Mouse (Mus musculus): Measurements from ENCODE around the gene Slco2a1. TPM values are rescaled to one million over a fixed set of nuclear protein-coding genes. Genes with fewer than 3 reads are reported as not detected.
A peak's percentile ranks its signal among the peaks of the same experiment; 100 is the strongest.

The Slco2a1 gene
- polyA plus RNA-seq, 1 experiment from 2014 or later = 1.2 TPM

DNA sequence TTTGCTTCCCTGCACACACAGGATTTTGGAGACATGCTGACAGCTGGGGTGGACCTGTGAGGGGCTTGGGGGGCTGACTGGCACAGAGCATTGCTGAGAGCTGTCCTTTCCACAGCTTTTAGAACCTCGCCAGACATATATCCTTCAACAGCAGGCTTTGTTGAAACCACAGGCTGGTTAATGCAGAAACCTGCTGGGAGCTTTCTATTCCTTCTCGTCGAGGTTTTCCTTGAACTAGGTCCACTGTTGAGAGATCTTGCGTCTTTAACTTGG is 2.6 kb downstream of the Slco2a1 start:
- peak overlapping the region; percentile 52; the same call in 1 of the 2 replicates for H3K27ac ChIP-seq
- 79% methylated on average over 4 of the region's 4 CpGs for WGBS

DNA sequence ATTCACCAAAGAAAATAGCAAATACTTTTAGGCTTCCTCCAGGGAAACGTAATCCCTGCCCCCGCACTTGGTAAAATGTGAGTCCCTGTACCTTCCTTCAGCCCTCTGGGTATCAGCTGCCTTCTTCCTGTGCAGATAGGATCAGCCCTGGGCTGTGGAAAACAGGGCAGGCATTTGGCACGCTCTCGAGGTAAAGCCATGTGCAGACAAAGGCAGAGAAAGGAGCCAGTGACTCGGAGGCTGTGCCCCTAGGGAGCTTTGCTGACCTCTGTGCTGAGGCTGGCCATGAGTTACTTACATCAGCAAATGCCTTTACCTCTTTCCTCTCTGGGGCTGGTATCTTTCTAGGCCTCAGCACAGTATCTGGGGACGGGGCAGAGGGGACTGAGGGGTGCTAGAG is 4.4 kb downstream of the Slco2a1 start:
- ATAC-seq (ENCODE audit: low FRiP score) = no peak
- peak overlapping the region; percentile 55; the same call in 1 of the 2 replicates for H3K27ac ChIP-seq
- no peaks in the 10 kb centered on the region for H3K27me3 ChIP-seq
- H3K4me1 ChIP-seq (replicated peaks) = peaks cover 29% of the 10 kb centered on the region
- H3K4me3 ChIP-seq = no peak overlapping the region
- 38% methylated on average over 6 of the region's 6 CpGs for WGBS
- H3K36me3 ChIP-seq = no peaks in the 10 kb centered on the region
- H3K4me2 ChIP-seq = no peak overlapping the region
- no peaks in the 10 kb centered on the region for H3K9me3 ChIP-seq
- 0 out of 2 replicates have a peak overlapping the region, but pooled peaks have one; percentile 39 for H3K9ac ChIP-seq

More for the DNA sequence above, 2.6 kb downstream of the Slco2a1 start:
- no peak overlapping the region for H3K4me2 ChIP-seq
- peaks cover 29% of the 10 kb centered on the region for H3K4me1 ChIP-seq (replicated peaks)
- no peaks in the 10 kb centered on the region for H3K36me3 ChIP-seq
- no peaks in the 10 kb centered on the region for H3K27me3 ChIP-seq
- no peak for ATAC-seq (ENCODE audit: low FRiP score)
- H3K9ac ChIP-seq = no peak overlapping the region
- H3K9me3 ChIP-seq = no peaks in the 10 kb centered on the region
- H3K4me3 ChIP-seq = no peak overlapping the region

DNA sequence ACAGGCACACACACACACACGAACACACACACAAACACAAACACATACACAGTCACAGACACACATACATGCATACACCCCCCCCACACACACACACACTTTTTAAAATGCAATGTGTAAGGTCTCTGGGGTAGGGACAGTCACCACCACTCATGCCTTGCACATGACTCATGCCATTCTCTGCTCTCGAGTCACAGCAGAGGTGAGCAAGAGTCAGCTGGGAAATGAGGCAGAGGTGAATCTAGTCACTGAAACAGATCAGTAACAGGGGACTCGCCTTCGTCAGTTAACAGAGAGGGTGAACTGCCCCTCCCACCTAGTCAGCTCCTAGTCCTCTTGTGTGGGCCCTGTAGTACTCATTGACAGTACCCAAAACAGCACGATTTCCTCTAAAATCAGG is 5.3 kb downstream of the Slco2a1 start:
- WGBS = 82% methylated on average over 5 of the region's 5 CpGs
- H3K9me3 ChIP-seq = no peaks in the 10 kb centered on the region
- ATAC-seq (ENCODE audit: low FRiP score) = no peak

GRCm38 (mm10) chr9:102995800-102996635 is 7.5 kb downstream of the Slco2a1 start:
- H3K36me3 ChIP-seq = no peaks in the 10 kb centered on the region
- no peak overlapping the region for H3K4me3 ChIP-seq
- no peaks in the 10 kb centered on the region for H3K27me3 ChIP-seq
- no peak overlapping the region for H3K27ac ChIP-seq
- no peaks in the 10 kb centered on the region for H3K9me3 ChIP-seq
- no peak overlapping the region for H3K9ac ChIP-seq
- 92% methylated on average over 12 of the region's 12 CpGs for WGBS
- no peak for ATAC-seq (ENCODE audit: low FRiP score)
- no peak overlapping the region for H3K4me2 ChIP-seq
- H3K4me1 ChIP-seq (replicated peaks) = peaks cover 15% of the 10 kb centered on the region

More for the DNA sequence above, 5.3 kb downstream of the Slco2a1 start:
- no peak overlapping the region for H3K4me2 ChIP-seq
- no peaks in the 10 kb centered on the region for H3K36me3 ChIP-seq
- H3K27me3 ChIP-seq = no peaks in the 10 kb centered on the region
- H3K9ac ChIP-seq = no peak overlapping the region
- no peak overlapping the region for H3K4me3 ChIP-seq
- H3K27ac ChIP-seq = no peak overlapping the region
- H3K4me1 ChIP-seq (replicated peaks) = peaks cover 29% of the 10 kb centered on the region

- Histone ChIP-seq H3K36me3 (no peaks in the 10 kb centered on the region), H3K4me3 (no peak overlapping the region), H3K27ac (no peak overlapping the region), H3K27me3 (no peaks in the 10 kb centered on the region), H3K4me1 (replicated peaks) (no peaks in the 10 kb centered on the region), H3K9me3 (no peaks in the 10 kb centered on the region), H3K4me2 (no peak overlapping the region), H3K9ac (no peak overlapping the region)
- WGBS = 89% methylated on average over 7 of the region's 7 CpGs
- ATAC-seq (ENCODE audit: low FRiP score) = no peak
Observed at GRCm38 (mm10) chr9:103000384-103000783, 11.9 kb downstream of the Slco2a1 start.

DNA sequence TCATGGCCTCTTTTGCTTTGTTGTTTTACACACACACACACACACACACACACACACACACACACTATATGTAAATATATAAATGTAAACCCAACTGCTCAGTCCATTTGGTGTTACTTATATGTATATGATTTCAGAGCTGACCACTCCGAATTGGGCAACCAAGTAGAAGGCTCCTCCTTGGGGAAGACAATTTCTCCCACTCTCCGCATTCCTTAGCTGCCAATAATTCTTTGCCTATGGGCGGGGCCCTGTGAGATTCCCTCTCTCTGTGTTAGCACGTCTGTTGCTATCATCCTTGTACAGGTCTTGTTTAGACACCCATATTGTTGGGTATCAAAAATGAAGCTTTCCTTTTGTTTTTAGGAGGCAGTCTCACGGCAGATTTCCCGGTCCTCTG is 15.8 kb downstream of the Slco2a1 start:
- Histone ChIP-seq H3K27me3 (peaks cover 31% of the 10 kb centered on the region), H3K4me1 (replicated peaks) (peaks cover 18% of the 10 kb centered on the region), H3K27ac (no peak overlapping the region), H3K4me2 (no peak overlapping the region), H3K9ac (no peak overlapping the region), H3K9me3 (no peaks in the 10 kb centered on the region), H3K36me3 (no peaks in the 10 kb centered on the region), H3K4me3 (no peak overlapping the region)
- no peak for ATAC-seq (ENCODE audit: low FRiP score)
- WGBS = 86% methylated on average over 6 of the region's 6 CpGs

DNA sequence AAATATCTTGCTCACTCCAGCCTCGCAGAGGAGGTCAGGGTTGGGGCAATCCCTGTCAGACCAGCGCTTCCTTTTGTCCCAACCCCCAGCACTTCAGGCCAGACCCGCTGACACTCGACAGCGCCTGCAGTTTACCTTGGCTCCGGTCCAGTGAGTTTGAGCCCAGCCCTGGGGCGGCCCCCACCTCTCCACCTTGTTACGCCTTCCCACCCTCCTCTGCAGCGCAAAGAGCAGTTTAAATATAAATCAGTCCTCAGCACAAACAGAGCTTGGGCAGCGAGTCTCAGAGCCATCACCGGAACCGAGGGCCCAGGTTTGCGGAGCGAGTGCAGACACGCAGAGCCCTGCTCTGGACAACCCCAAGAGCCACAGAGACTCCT is 19.2 kb downstream of the Slco2a1 start:
- 2% methylated on average over 15 of the region's 15 CpGs for WGBS
- Histone ChIP-seq H3K27ac (no peak overlapping the region), H3K4me1 (replicated peaks) (peaks cover 18% of the 10 kb centered on the region), H3K9ac (peak overlapping the region; percentile 69), H3K9me3 (no peaks in the 10 kb centered on the region), H3K36me3 (no peaks in the 10 kb centered on the region), H3K4me2 (peak overlapping the region; percentile 72), H3K4me3 (peak overlapping the region; percentile 42), H3K27me3 (peaks cover 45% of the 10 kb centered on the region)
- ATAC-seq (ENCODE audit: low FRiP score) = peak; percentile 32; the same call in 1 of the 2 replicates

- H3K27me3 ChIP-seq = peaks cover 45% of the 10 kb centered on the region
- H3K4me1 ChIP-seq (replicated peaks) = peaks cover 18% of the 10 kb centered on the region
- H3K9me3 ChIP-seq = no peaks in the 10 kb centered on the region
- H3K9ac ChIP-seq = peak overlapping the region; percentile 69
- H3K4me2 ChIP-seq = peak overlapping the region; percentile 72
- peak overlapping the region; percentile 42 for H3K4me3 ChIP-seq
- WGBS = 2% methylated on average over 47 of the region's 50 CpGs
- H3K27ac ChIP-seq = no peak overlapping the region
- H3K36me3 ChIP-seq = no peaks in the 10 kb centered on the region
- peak; percentile 28; the same call in 1 of the 2 replicates for ATAC-seq (ENCODE audit: low FRiP score)
Observed at GRCm38 (mm10) chr9:103008079-103008855, 19.8 kb downstream of the Slco2a1 start.

DNA sequence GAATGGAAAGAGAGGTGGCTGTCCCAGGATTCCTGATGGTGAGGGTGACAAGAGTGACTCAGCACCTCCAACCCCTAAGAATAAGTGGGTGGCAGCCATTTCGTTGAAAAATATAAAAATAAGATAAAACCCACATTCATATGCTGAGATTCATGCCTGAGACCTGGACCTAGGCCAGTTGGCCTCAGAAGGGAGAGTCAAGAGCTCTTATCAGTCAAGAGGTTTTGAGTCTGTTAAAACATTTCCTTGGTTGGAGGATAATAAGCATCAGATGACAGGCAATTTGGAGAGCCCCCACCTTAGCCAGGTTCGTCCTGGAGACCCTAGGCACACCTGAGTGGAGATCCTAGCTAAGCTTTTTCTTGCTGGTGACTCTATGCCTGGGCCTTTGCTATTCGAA is 21.6 kb downstream of the Slco2a1 start:
- Histone ChIP-seq H3K4me3 (no peak overlapping the region), H3K4me1 (replicated peaks) (peaks cover 18% of the 10 kb centered on the region), H3K27me3 (peaks cover 45% of the 10 kb centered on the region), H3K9ac (no peak overlapping the region), H3K4me2 (no peak overlapping the region), H3K36me3 (no peaks in the 10 kb centered on the region), H3K9me3 (no peaks in the 10 kb centered on the region), H3K27ac (no peak overlapping the region)
- 81% methylated on average over 3 of the region's 3 CpGs for WGBS
- no peak for ATAC-seq (ENCODE audit: low FRiP score)

DNA sequence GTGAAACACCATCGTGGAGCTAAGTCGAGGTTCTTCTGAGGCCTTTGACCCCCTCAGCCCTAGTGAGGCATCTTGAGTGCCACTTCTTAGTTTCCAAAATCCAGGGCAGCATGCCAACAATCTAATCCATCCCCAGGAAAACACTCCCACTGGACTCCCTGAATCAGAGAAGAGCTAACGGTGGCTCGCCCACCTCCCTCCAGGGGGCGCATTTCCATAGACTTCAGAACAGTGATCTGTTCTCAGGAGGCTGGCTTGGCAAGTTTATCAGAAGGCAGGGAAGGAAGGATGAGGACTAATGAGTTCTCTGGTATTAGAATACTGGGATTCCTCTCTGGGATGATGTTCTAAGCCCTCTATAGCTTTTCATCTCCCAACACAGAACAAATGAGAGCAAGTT is 24.9 kb downstream of the Slco2a1 start:
- Histone ChIP-seq H3K4me2 (no peak overlapping the region), H3K36me3 (no peaks in the 10 kb centered on the region)

GRCm38 (mm10) chr9:103014686-103015085 is 26.2 kb downstream of the Slco2a1 start:
- Histone ChIP-seq H3K4me3 (no peak overlapping the region), H3K9me3 (no peaks in the 10 kb centered on the region), H3K4me1 (replicated peaks) (no peaks in the 10 kb centered on the region), H3K9ac (no peak overlapping the region), H3K36me3 (no peaks in the 10 kb centered on the region), H3K27ac (no peak overlapping the region), H3K4me2 (no peak overlapping the region), H3K27me3 (peaks cover 11% of the 10 kb centered on the region)
- 90% methylated on average over 12 of the region's 12 CpGs for WGBS
- no peak for ATAC-seq (ENCODE audit: low FRiP score)

More for the DNA sequence above, 24.9 kb downstream of the Slco2a1 start:
- no peaks in the 10 kb centered on the region for H3K9me3 ChIP-seq
- 5% methylated on average over 5 of the region's 5 CpGs for WGBS
- no peak overlapping the region for H3K9ac ChIP-seq
- ATAC-seq (ENCODE audit: low FRiP score) = no peak
- H3K4me1 ChIP-seq (replicated peaks) = peaks cover 8% of the 10 kb centered on the region
- H3K4me3 ChIP-seq = no peak overlapping the region
- H3K27ac ChIP-seq = no peak overlapping the region
- peaks cover 23% of the 10 kb centered on the region for H3K27me3 ChIP-seq

- no peak overlapping the region for H3K9ac ChIP-seq
- ATAC-seq (ENCODE audit: low FRiP score) = no peak
- no peaks in the 10 kb centered on the region for H3K4me1 ChIP-seq (replicated peaks)
- no peak overlapping the region for H3K4me3 ChIP-seq
- H3K36me3 ChIP-seq = no peaks in the 10 kb centered on the region
- no peak overlapping the region for H3K27ac ChIP-seq
- H3K9me3 ChIP-seq = no peaks in the 10 kb centered on the region
- H3K4me2 ChIP-seq = no peak overlapping the region
- WGBS = 77% methylated on average over 4 of the region's 4 CpGs
- no peaks in the 10 kb centered on the region for H3K27me3 ChIP-seq
Observed at GRCm38 (mm10) chr9:103024116-103024515, 35.6 kb downstream of the Slco2a1 start.
